In genomic region chr5:73163970-73164369, GRCm38 (mm10) we compare ENCODE assay signal across 16 mouse cellular contexts.
DNase-seq lines count a peak whose midpoint lies in the region; ATAC-seq lines count a peak whose summit lies in the region.
"Had no signal": no experiment of that assay in that cellular context is flagged by ENCODE, and none has a peak within 500 bp of the region (broad histone marks: within the 10 kb centered on the region; RNA-seq: fewer than 3 reads in every experiment).

No protein-coding gene starts in this region.

- no peaks in the 10 kb centered on the region for H3K9me3 ChIP-seq in hindbrain, embryonic 10.5 days
- no peaks in the 10 kb centered on the region for H3K9me3 ChIP-seq in hindbrain, embryonic 14.5 days (ENCODE audit: control insufficient read depth, low read length)
- no peaks in the 10 kb centered on the region for H3K9me3 ChIP-seq in midbrain, embryonic 13.5 days
- H3K9me3 ChIP-seq: intestine, embryonic 15.5 days; megakaryocyte, embryonic 14.5 days; neural tube, embryonic 13.5 days had no signal

- H3K4me2 ChIP-seq in hindbrain, embryonic 14.5 days (replicated peaks) = no peak overlapping the region
- no peak overlapping the region for H3K4me2 ChIP-seq in midbrain, embryonic 13.5 days (replicated peaks)
- H3K4me2 ChIP-seq: intestine, embryonic 15.5 days; liver, embryonic 11.5 days; neural tube, embryonic 13.5 days had no signal

- no peak overlapping the region for H3K9ac ChIP-seq in hindbrain, embryonic 14.5 days
- no peak overlapping the region for H3K9ac ChIP-seq in midbrain, embryonic 13.5 days (replicated peaks)
- H3K9ac ChIP-seq: intestine, embryonic 15.5 days; neural tube, embryonic 13.5 days had no signal

- H3K4me3 ChIP-seq in hindbrain, embryonic 10.5 days = no peak overlapping the region
- no peak overlapping the region for H3K4me3 ChIP-seq in hindbrain, embryonic 14.5 days (replicated peaks; ENCODE audit: low read length)
- H3K4me3 ChIP-seq in midbrain, embryonic 13.5 days (replicated peaks) = no peak overlapping the region
- H3K4me3 ChIP-seq: gastrocnemius, adult 2 months; intestine, embryonic 15.5 days; megakaryocyte, embryonic 14.5 days; neural tube, embryonic 13.5 days had no signal

- H3K27me3 ChIP-seq in hindbrain, embryonic 10.5 days (ENCODE audit: insufficient read depth, poor library complexity, severe bottlenecking) = no peaks in the 10 kb centered on the region
- no peaks in the 10 kb centered on the region for H3K27me3 ChIP-seq in hindbrain, embryonic 14.5 days (ENCODE audit: control insufficient read depth, insufficient read depth, low read length)
- no peaks in the 10 kb centered on the region for H3K27me3 ChIP-seq in midbrain, embryonic 13.5 days
- H3K27me3 ChIP-seq: intestine, embryonic 15.5 days; megakaryocyte, embryonic 14.5 days; neural tube, embryonic 13.5 days had no signal

- WGBS in hindbrain, embryonic 10.5 days = 31% methylated on average over 6 of the region's 6 CpGs
- WGBS in hindbrain, embryonic 14.5 days = 24% methylated on average over 6 of the region's 6 CpGs
- 16% methylated on average over 6 of the region's 6 CpGs for WGBS in midbrain, embryonic 13.5 days

- peaks cover 30% of the 10 kb centered on the region for H3K4me1 ChIP-seq in hindbrain, embryonic 10.5 days (replicated peaks)
- peaks cover 22% of the 10 kb centered on the region for H3K4me1 ChIP-seq in hindbrain, embryonic 14.5 days (replicated peaks; ENCODE audit: control insufficient read depth, insufficient read depth, low read length)
- peaks cover 53% of the 10 kb centered on the region for H3K4me1 ChIP-seq in midbrain, embryonic 13.5 days (replicated peaks)

- peak overlapping the region; percentile 45 for H3K27ac ChIP-seq in hindbrain, embryonic 10.5 days
- H3K27ac ChIP-seq in hindbrain, embryonic 14.5 days = no peak overlapping the region
- no peak overlapping the region for H3K27ac ChIP-seq in midbrain, embryonic 13.5 days
- H3K27ac ChIP-seq: gastrocnemius, adult 2 months; intestine, embryonic 15.5 days; neural tube, embryonic 13.5 days had no signal

- peak; percentile 33 for DNase-seq in hindbrain, embryonic 10.5 days (ENCODE audit: low spot score)
- no peak for DNase-seq in hindbrain, embryonic 14.5 days (ENCODE audit: low spot score)
- peak; percentile 86 for DNase-seq in Muller cell, postnatal 12 days (ENCODE audit: inconsistent ontology term)
- peak; percentile 34 for DNase-seq in embryo, embryonic 10.5 days (ENCODE audit: low spot score)
- no peak for DNase-seq in cerebellum, postnatal 36 days
- no peak for DNase-seq in frontal cortex, postnatal 14 days (ENCODE audit: low spot score in 2 of 2)
- DNase-seq: adrenal gland, adult 8-10 months; gastrocnemius, adult 2 months; kidney, postnatal 14 days; spleen, adult 18-20 months; thymus, postnatal 25 days had no signal

- H3K36me3 ChIP-seq in hindbrain, embryonic 10.5 days = no peaks in the 10 kb centered on the region
- H3K36me3 ChIP-seq in hindbrain, embryonic 14.5 days (replicated peaks; ENCODE audit: control insufficient read depth, insufficient read depth) = no peaks in the 10 kb centered on the region
- no peaks in the 10 kb centered on the region for H3K36me3 ChIP-seq in midbrain, embryonic 13.5 days
- H3K36me3 ChIP-seq: intestine, embryonic 15.5 days; neural tube, embryonic 13.5 days had no signal

- ATAC-seq in hindbrain, embryonic 14.5 days (ENCODE audit: low FRiP score) = no peak
- peak; percentile 61; the same call in 1 of the 2 replicates for ATAC-seq in midbrain, embryonic 13.5 days
- ATAC-seq: intestine, embryonic 15.5 days had no signal

Comparison
In these comparisons a context has a peak if more than half of its experiments do, and no peak if none do; other contexts are left out.
1. DNase-seq: peak in hindbrain, embryonic 10.5 days (single experiment), Muller cell, postnatal 12 days (single experiment) and embryo, embryonic 10.5 days (single experiment); none in hindbrain, embryonic 14.5 days (single experiment), cerebellum, postnatal 36 days (0 of 2) and frontal cortex, postnatal 14 days (0 of 2).